Mouse (Mus musculus) lung, postnatal 10 days (tissue): ENCODE measurements around the gene Vgll4.

Experiments
- DNase-seq: peaks from one replicate; pipeline ENCODE4 v3.0.0; 2021

Gene Vgll4

GRCm38 (mm10) chr6:114833791-114834346 lies 135.9 kb downstream of the Vgll4 start:
- peak; percentile 31 for DNase-seq

GRCm38 (mm10) chr6:114833058-114833685 lies 136.6 kb downstream of the Vgll4 start:
- no peak for DNase-seq

GRCm38 (mm10) chr6:114831807-114832206 lies 138.0 kb downstream of the Vgll4 start:
- no peak for DNase-seq

- DNase-seq: no peak
Measured at GRCm38 (mm10) chr6:114829660-114830438, 139.9 kb downstream of the Vgll4 start.

DNA sequence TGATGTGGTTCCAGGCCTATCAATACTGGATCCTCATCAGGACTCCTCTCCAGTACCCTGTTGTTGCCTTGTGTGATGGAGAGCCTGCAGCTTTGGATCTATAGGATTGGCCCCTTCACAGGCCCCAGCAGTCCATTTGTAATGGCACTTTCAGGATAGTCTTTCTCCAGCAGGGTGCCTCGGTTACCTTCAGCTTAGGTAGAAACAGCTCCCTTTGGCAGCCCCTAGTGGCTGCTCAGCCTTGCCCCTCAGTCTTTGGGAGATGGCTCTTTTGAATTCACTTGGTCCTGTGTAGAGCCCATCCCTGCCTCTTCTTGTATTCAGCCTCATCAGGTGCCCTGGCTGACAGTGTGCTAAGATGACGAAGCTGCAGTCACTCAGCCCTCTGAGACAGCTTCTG lies 142.9 kb downstream of the Vgll4 start:
- DNase-seq: no peak

DNA sequence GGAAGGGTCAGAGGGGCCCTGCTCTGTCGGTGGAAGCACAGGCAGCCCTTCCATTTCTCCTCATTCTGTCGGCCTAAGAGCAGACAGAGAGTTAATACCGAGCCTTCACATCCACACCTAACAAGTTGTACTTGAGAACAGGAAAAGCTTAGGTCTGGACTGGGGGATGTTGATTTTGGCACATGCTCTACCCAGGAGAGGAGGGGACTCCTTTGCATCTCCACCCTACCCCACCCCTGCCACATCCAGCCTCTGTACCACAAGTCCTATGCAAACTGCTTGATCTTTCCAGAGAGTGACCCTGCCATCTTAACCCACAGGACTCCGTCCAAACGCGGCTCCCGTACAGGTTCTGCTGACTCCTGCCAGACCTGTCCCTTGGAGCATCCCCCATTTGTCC lies 148.1 kb downstream of the Vgll4 start:
- DNase-seq: peak; percentile 43

GRCm38 (mm10) chr6:114819971-114820481 lies 149.8 kb downstream of the Vgll4 start:
- DNase-seq: peak; percentile 63

- peak; percentile 61 for DNase-seq
Measured at GRCm38 (mm10) chr6:114818471-114818870, 151.3 kb downstream of the Vgll4 start.

GRCm38 (mm10) chr6:114817948-114818347 lies 151.8 kb downstream of the Vgll4 start:
- peak; percentile 65 for DNase-seq

GRCm38 (mm10) chr6:114814882-114815650 lies 154.7 kb downstream of the Vgll4 start:
- DNase-seq: peak; percentile 29

DNA sequence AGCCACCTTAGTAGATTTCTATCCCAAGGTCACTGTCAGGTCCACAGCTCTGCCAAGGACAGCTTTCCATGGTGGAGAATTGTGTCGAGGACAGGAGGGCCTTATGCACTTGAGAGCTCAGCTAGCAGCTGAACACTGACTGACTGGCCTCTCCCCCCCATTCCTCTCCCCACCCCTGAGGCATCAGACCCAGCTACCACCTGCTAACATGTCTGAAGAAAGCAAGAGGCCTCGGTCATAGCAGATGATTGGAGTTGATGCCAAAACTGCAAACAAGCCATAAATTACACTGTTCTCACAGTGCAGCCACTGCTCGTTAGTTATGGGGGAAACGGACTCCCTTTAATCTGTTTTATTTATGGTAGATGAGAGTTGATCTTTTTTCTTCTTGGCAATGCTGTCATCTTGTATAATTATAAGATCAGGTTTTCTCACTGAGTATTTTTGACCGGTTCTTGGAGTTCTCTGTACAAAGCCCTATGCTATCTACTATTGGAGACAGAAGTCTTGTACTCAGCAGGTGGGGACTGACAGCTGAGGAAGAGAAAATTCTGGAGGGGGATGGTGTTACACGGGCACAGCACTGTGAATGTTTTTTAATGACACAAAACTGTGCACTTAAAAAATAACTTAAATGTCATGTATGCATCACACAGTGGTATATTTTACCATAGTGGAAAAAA lies 155.5 kb downstream of the Vgll4 start:
- no peak for DNase-seq

- DNase-seq: no peak
Measured at GRCm38 (mm10) chr6:114812779-114813178, 157.0 kb downstream of the Vgll4 start.

- DNase-seq: peak; percentile 56
Measured at GRCm38 (mm10) chr6:114812322-114812721, 157.5 kb downstream of the Vgll4 start.
